Mouse (Mus musculus): ENCODE data around the gene Scmh1. TPM values are rescaled to one million over a fixed set of nuclear protein-coding genes. Genes with fewer than 3 reads are reported as not detected.

Scmh1 gene
- total and polyA plus RNA-seq, 2 experiments from 2014 or later = 43.9 to 56.4 TPM

DNA sequence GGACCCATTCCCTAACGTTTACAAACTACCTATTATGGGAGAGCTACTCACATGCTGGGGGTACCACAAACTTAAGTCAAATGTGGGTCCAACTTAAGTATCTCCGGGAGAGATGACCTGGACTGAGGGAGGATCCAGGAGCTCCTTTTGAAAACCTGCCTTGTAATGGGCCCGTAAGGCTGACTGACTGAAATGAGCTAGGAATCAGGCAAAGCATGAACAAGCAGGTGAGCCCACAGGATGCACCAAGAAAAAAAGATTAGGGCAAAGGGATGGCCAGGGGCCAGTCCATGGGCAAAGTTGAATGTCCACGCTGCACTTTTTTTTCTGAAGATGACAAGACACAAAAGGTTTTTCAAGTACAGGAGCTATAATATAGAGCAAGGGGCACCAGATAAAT lies 163.9 kb downstream of the Scmh1 start:
- Histone ChIP-seq H3K27ac (ENCODE audit: low read depth, low read length) (peak overlapping the region; percentile 96), H3K27me3 (ENCODE audit: insufficient read depth, low read length) (no peaks in the 10 kb centered on the region), H3K4me3 (ENCODE audit: low read depth, low read length) (peak overlapping the region; percentile 65), H3K36me3 (ENCODE audit: insufficient read depth) (peaks cover 5% of the 10 kb centered on the region; the same call in 1 of the 2 replicates), H3K4me1 (ENCODE audit: insufficient read depth) (peaks cover 21% of the 10 kb centered on the region), H3K9me3 (ENCODE audit: low read length) (no peaks in the 10 kb centered on the region), H3K9ac (peak overlapping the region; percentile 83), H3K4me2 (ENCODE audit: low read depth) (peak overlapping the region; percentile 81)
- no peak for TF ChIP-seq CTCF (IDR thresholded peaks at IDR 0.05; ENCODE audit: low read depth)
- no peak for DNase-seq
- 1% methylated on average over 4 of the region's 4 CpGs for WGBS
- no peak for ATAC-seq

DNA sequence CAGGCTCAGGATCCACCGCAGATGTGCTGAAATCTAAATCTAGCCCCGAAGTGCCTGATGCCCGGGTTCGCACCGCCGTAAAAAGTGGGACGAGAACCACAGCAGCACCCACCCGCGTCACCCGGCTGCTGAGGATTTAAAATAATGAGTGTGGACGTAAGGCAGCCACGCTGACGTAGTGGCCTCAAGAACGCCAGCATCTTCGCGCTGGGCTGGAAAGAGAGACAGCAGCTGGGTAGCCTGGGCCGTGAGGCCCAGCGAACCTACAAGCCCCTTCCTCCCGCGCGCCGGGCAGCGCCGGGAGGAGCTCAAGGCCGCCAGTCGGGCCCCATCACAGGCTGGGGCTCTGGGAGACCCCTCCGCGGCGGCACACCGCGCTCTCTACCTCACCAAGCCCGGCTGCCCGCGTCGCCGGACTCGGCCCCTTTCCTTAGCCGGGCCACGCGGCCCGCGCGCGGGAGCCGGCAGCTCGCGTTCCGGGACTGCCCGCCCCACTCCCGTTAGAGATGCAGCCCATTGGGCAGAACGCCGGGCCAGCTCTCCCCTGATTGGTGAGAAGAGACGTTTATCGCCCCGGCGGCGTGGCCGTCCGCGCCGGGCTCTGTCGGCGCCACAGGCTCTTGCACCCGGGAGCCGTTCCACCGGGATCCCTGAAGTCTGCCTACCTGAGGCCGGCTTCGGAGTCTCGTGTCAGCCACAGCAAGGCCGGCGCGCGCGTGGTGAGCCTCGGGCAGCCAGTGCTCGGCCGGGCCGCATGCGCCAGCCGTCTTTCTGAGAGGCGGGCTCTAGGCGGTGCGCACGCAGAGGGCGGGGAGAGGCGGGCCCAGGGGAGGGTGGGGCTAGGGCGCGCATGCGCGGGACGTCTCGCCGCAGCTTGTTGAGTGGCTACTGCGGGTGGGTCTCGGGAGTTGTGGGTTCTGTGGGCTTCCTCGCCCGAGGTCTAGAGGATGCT lies 164.7 kb downstream of the Scmh1 start, which contains the start of gene Ctps:
Gene Ctps (minus strand): TSS at position 791 of the 952 bp plus-strand sequence.
- no peaks in the 10 kb centered on the region for H3K27me3 ChIP-seq (ENCODE audit: insufficient read depth, low read length)
- peak within 1 kb of the TSS; percentile 65 for H3K4me3 ChIP-seq (ENCODE audit: low read depth, low read length)
- DNase-seq (peak; percentile 99), ATAC-seq (peak; percentile 96)
- peaks cover 1% of the 10 kb centered on the region; the same call in 1 of the 2 replicates for H3K36me3 ChIP-seq (ENCODE audit: insufficient read depth)
- peak within 1 kb of the TSS; percentile 83 for H3K9ac ChIP-seq
- no peaks in the 10 kb centered on the region for H3K9me3 ChIP-seq (ENCODE audit: low read length)
- peaks cover 21% of the 10 kb centered on the region for H3K4me1 ChIP-seq (ENCODE audit: insufficient read depth)
- peak within 1 kb of the TSS; percentile 96 for H3K27ac ChIP-seq (ENCODE audit: low read depth, low read length)
- peak; percentile 16; the same call in 1 of the 2 replicates for TF ChIP-seq CTCF (IDR thresholded peaks at IDR 0.05; ENCODE audit: low read depth)
- peak within 1 kb of the TSS; percentile 81 for H3K4me2 ChIP-seq (ENCODE audit: low read depth)
- 1% methylated on average over 94 of the region's 97 CpGs for WGBS

DNA sequence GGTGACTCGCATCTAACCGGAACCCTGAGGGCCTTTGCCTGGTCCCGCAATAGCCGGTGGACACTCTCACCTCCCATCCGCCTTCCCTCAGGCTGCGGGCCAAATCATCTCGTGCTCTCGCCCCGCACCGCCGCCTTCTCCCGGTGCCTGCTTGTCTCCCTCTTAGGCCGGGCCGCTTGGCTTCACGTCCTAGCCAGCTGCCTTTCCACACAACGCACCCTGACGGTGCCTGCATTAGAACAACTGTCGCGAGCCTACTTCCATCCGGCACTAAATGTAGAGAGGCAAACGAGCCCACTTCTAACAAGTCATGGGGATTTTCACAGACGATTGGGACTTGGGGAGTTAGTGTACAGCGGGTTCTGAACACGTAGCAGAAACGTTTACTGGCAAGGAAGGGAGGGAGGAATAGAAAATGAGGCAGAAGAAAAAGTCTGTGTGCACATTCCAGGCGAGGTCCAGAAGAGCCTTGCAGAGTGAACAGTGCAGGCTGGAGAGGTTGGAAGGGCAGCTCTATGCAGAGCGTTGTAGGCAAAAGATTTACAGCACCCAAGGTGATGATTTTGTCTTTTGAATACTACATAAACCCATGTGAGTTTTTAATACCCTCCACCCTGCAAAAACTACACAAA lies 165.5 kb downstream of the Scmh1 start:
- peak; percentile 50 for ATAC-seq
- no peaks in the 10 kb centered on the region for H3K36me3 ChIP-seq (ENCODE audit: insufficient read depth)
- 2% methylated on average over 27 of the region's 27 CpGs for whole genome bisulfite sequencing
- peak overlapping the region; percentile 81 for H3K4me2 ChIP-seq (ENCODE audit: low read depth)
- H3K27ac ChIP-seq (ENCODE audit: low read depth, low read length) = peak overlapping the region; percentile 96
- peaks cover 21% of the 10 kb centered on the region for H3K4me1 ChIP-seq (ENCODE audit: insufficient read depth)
- H3K4me3 ChIP-seq (ENCODE audit: low read depth, low read length) = peak overlapping the region; percentile 65
- DNase-seq = no peak
- peak overlapping the region; percentile 83 for H3K9ac ChIP-seq
- no peaks in the 10 kb centered on the region for H3K27me3 ChIP-seq (ENCODE audit: insufficient read depth, low read length)
- no peaks in the 10 kb centered on the region for H3K9me3 ChIP-seq (ENCODE audit: low read length)
- TF ChIP-seq CTCF (IDR thresholded peaks at IDR 0.05; ENCODE audit: low read depth) = no peak

DNA sequence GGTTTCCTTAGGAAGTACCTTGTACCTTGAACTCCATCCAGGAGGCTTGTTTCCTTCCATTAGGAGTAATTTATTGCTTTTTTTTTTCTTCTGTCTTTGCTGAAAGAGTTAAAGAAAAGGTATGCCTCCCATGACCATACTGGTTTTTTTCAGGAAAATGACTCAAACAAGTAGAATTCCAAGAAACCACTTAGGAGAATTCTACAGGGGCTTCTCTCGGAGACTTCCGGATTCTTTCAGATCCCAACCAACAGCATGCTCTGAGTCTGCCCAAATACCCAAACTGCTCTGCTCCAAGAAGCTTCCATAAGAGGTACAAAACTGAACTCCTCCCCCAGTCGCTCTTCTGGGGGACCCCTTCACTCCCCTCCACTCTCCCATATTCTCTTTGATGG lies 166.0 kb downstream of the Scmh1 start:
- Histone ChIP-seq H3K27me3 (ENCODE audit: insufficient read depth, low read length) (no peaks in the 10 kb centered on the region), H3K4me3 (ENCODE audit: low read depth, low read length) (no peak overlapping the region; the same call in 1 of the 2 replicates), H3K36me3 (ENCODE audit: insufficient read depth) (no peaks in the 10 kb centered on the region), H3K27ac (ENCODE audit: low read depth, low read length) (no peak overlapping the region), H3K9ac (no peak overlapping the region), H3K4me1 (ENCODE audit: insufficient read depth) (peaks cover 21% of the 10 kb centered on the region), H3K9me3 (ENCODE audit: low read length) (no peaks in the 10 kb centered on the region), H3K4me2 (ENCODE audit: low read depth) (peak overlapping the region; percentile 81; the same call in 1 of the 2 replicates)
- no peak for TF ChIP-seq CTCF (IDR thresholded peaks at IDR 0.05; ENCODE audit: low read depth)
- no peak for ATAC-seq
- WGBS = 80% methylated on average over 3 of the region's 3 CpGs
- DNase-seq = no peak

DNA sequence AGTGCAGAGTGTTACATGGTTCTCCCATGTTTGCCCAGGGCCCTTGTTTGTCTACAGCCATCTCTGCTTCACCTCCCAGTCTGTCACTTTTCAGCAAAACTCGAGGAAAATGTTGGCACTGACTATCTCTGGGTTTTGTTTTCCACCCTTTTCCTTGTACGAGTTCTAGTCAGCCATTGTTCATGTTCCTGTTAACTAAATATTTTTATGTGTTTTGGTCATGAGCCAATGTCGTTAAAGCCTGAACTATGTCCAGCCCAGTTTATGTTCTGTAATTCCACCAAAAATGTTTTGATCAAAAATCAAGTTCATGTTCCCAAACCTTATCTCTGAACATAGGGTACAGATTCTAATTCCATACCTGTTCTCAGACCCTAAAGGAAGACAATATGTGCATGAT lies 166.6 kb downstream of the Scmh1 start:
- Histone ChIP-seq H3K9me3 (ENCODE audit: low read length) (no peaks in the 10 kb centered on the region), H3K4me1 (ENCODE audit: insufficient read depth) (peaks cover 21% of the 10 kb centered on the region), H3K9ac (no peak overlapping the region), H3K27ac (ENCODE audit: low read depth, low read length) (no peak overlapping the region), H3K4me2 (ENCODE audit: low read depth) (no peak overlapping the region), H3K27me3 (ENCODE audit: insufficient read depth, low read length) (no peaks in the 10 kb centered on the region), H3K4me3 (ENCODE audit: low read depth, low read length) (no peak overlapping the region), H3K36me3 (ENCODE audit: insufficient read depth) (no peaks in the 10 kb centered on the region)
- 51% methylated on average over 3 of the region's 3 CpGs for WGBS
- ATAC-seq (no peak), DNase-seq (no peak)
- TF ChIP-seq CTCF (IDR thresholded peaks at IDR 0.05; ENCODE audit: low read depth) = no peak

Other genes with a start within 250 kb of the Scmh1 start
- gene Edn2, start 244.1 kb upstream of the Scmh1 start, total RNA-seq (2014; rRNA removed) = not detected in 2 replicates
- gene Edn2, start 244.1 kb upstream of the Scmh1 start, polyA plus RNA-seq (2015; fragmentation: Nextera tagmentation; extraction: Ambion mirVana) = 0.13 TPM in 1 of 2 replicates, not detected in the other
- 40.8 and 44.0 TPM in 2 replicates for gene Foxo6, start 117.9 kb upstream of the Scmh1 start, total RNA-seq (2014; rRNA removed)
- gene Foxo6, start 117.9 kb upstream of the Scmh1 start, polyA plus RNA-seq (2015; fragmentation: Nextera tagmentation; extraction: Ambion mirVana) = 3.5 and 3.6 TPM in 2 replicates
- 0.15 TPM in 1 of 2 replicates, not detected in the other for gene Slfnl1, start 127.0 kb downstream of the Scmh1 start, total RNA-seq (2014; rRNA removed)
- gene Slfnl1, start 127.0 kb downstream of the Scmh1 start, polyA plus RNA-seq (2015; fragmentation: Nextera tagmentation; extraction: Ambion mirVana) = not detected in 2 replicates
- 73.0 and 73.3 TPM in 2 replicates for gene Ctps, start 165.0 kb downstream of the Scmh1 start, total RNA-seq (2014; rRNA removed)
- gene Ctps, start 165.0 kb downstream of the Scmh1 start, polyA plus RNA-seq (2015; fragmentation: Nextera tagmentation; extraction: Ambion mirVana) = 71.9 and 76.8 TPM in 2 replicates
- gene Gm8439, start 183.5 kb downstream of the Scmh1 start, total RNA-seq (2014; rRNA removed) = not detected in 2 replicates
- gene Gm8439, start 183.5 kb downstream of the Scmh1 start, polyA plus RNA-seq (2015; fragmentation: Nextera tagmentation; extraction: Ambion mirVana) = not detected in 2 replicates

Measured in forebrain, postnatal 0 days (tissue).